Comparison of ENCODE assay signal across 9 mouse cellular contexts in genomic region chr4:141655908-141656608, GRCm38 (mm10). TPM values are rescaled to one million over a fixed set of nuclear protein-coding genes. Genes with fewer than 3 reads are reported as not detected.
DNase-seq lines count a peak whose midpoint lies in the region; ATAC-seq lines count a peak whose summit lies in the region.
"Had no signal": no experiment of that assay in that cellular context is flagged by ENCODE, and none has a peak within 500 bp of the region (broad histone marks: within the 10 kb centered on the region; RNA-seq: fewer than 3 reads in every experiment).

No protein-coding gene starts in this region.

- H3K4me3 ChIP-seq in stomach, embryonic 16.5 days (replicated peaks; ENCODE audit: low read length): no peak overlapping the region
- H3K4me3 ChIP-seq in forebrain, embryonic 16.5 days (replicated peaks; ENCODE audit: low read length): no peak overlapping the region

- 0 out of 2 replicates have a peak, but pooled peaks cover 7% of the 10 kb centered on the region for H3K36me3 ChIP-seq in stomach, embryonic 16.5 days (ENCODE audit: control insufficient read depth, insufficient read depth, low read length)
- peaks cover 10% of the 10 kb centered on the region for H3K36me3 ChIP-seq in forebrain, embryonic 16.5 days (ENCODE audit: control insufficient read depth, insufficient read depth)

- intact Hi-C loops in heart, postnatal 25 days (cut with DNase I): no loop called here
- intact Hi-C loops in left cerebral cortex, postnatal 4 days (cut with DNase I): no loop called here

- H3K27me3 ChIP-seq in stomach, embryonic 16.5 days (ENCODE audit: control insufficient read depth, insufficient read depth, low read length): no peaks in the 10 kb centered on the region
- no peaks in the 10 kb centered on the region for H3K27me3 ChIP-seq in forebrain, embryonic 16.5 days (replicated peaks; ENCODE audit: control insufficient read depth, insufficient read depth, low read length)

- WGBS in stomach, embryonic 16.5 days: 79% methylated on average over 12 of the region's 12 CpGs
- WGBS in forebrain, embryonic 16.5 days: 92% methylated on average over 12 of the region's 12 CpGs

- H3K9me3 ChIP-seq in stomach, embryonic 16.5 days (replicated peaks; ENCODE audit: control insufficient read depth, low read length): no peaks in the 10 kb centered on the region
- H3K9me3 ChIP-seq in forebrain, embryonic 16.5 days (ENCODE audit: control insufficient read depth, low read length): no peaks in the 10 kb centered on the region

- no peak overlapping the region for H3K9ac ChIP-seq in stomach, embryonic 16.5 days (ENCODE audit: low read length)
- H3K9ac ChIP-seq in forebrain, embryonic 16.5 days (replicated peaks; ENCODE audit: low read depth, low read length): no peak overlapping the region

- DNase-seq in adrenal gland, adult (ENCODE audit: inconsistent age in 2 of 2, low spot score in 1 of 2): peak; percentile 72 to 89
- DNase-seq in adrenal gland, postnatal 4 days (ENCODE audit: low spot score in 2 of 2): no peak
- DNase-seq in right cerebral cortex, postnatal 10 days (ENCODE audit: low spot score in 2 of 2): peak; percentile 75 to 76
- DNase-seq in right cerebral cortex, postnatal 14 days: no peak
- DNase-seq in heart, postnatal 25 days (ENCODE audit: low spot score): peak; percentile 33
- no peak for DNase-seq in left cerebral cortex, postnatal 4 days

- H3K4me2 ChIP-seq in stomach, embryonic 16.5 days (ENCODE audit: low read depth, low read length): no peak overlapping the region
- no peak overlapping the region for H3K4me2 ChIP-seq in forebrain, embryonic 16.5 days (ENCODE audit: low read length)

- no peak for ATAC-seq in stomach, embryonic 16.5 days (ENCODE audit: insufficient read depth, low FRiP score)
- no peak for ATAC-seq in forebrain, embryonic 16.5 days

- H3K4me1 ChIP-seq in stomach, embryonic 16.5 days (ENCODE audit: control insufficient read depth, insufficient read depth, low read length): 0 out of 2 replicates have a peak, but pooled peaks cover 2% of the 10 kb centered on the region
- H3K4me1 ChIP-seq in forebrain, embryonic 16.5 days (replicated peaks; ENCODE audit: control insufficient read depth, insufficient read depth, low read length): no peaks in the 10 kb centered on the region; the same call in 1 of the 2 replicates

- peak overlapping the region; percentile 23; the same call in 1 of the 2 replicates for H3K27ac ChIP-seq in stomach, embryonic 16.5 days (ENCODE audit: low read length)
- H3K27ac ChIP-seq in forebrain, embryonic 16.5 days (ENCODE audit: low read length): no peak overlapping the region

RNA-seq across cellular contexts. Expression of gene Plekhm2, which starts 8.6 kb away (rescaled TPM):
- total RNA-seq in adrenal gland, postnatal 4 days (2021): 10 to 100 TPM; 55.5 to 60.5 TPM
- total RNA-seq in heart, postnatal 25 days (2021): 100 to 1,000 TPM in 1 of 2 experiments, 10 to 100 TPM in 1; 94.1 to 109 TPM
- polyA plus RNA-seq in stomach, embryonic 16.5 days (2015; fragmentation: Nextera tagmentation; extraction: Ambion mirVana): 4.4 and 6.3 TPM in 2 replicates
- 5.0 and 7.0 TPM in 2 replicates for polyA plus RNA-seq in forebrain, embryonic 16.5 days (2015; fragmentation: Nextera tagmentation; extraction: Ambion mirVana)
- 10 to 100 TPM; 44.1 to 51.1 TPM for total RNA-seq in left cerebral cortex, postnatal 4 days (2021)

RNA-seq across cellular contexts. Expression of gene Rsc1a1, which starts 29.3 kb away (rescaled TPM):
- not detected for total RNA-seq in adrenal gland, postnatal 4 days (2021)
- total RNA-seq in heart, postnatal 25 days (2021): not detected
- polyA plus RNA-seq in stomach, embryonic 16.5 days (2015; fragmentation: Nextera tagmentation; extraction: Ambion mirVana): not detected in 2 replicates
- 0.99 and 1.4 TPM in 2 replicates for polyA plus RNA-seq in forebrain, embryonic 16.5 days (2015; fragmentation: Nextera tagmentation; extraction: Ambion mirVana)
- total RNA-seq in left cerebral cortex, postnatal 4 days (2021): 1 to 10 TPM in 1 of 2 experiments, under 1 TPM in 1; 0.42 to 2.2 TPM
- polyA plus RNA-seq: neural tube, embryonic 11.5 days had no signal

RNA-seq across cellular contexts. Expression of gene Slc25a34, which starts 32.4 kb away (rescaled TPM):
- 1 to 10 TPM; 7.4 to 9.5 TPM for total RNA-seq in adrenal gland, postnatal 4 days (2021)
- 100 to 1,000 TPM; 105 to 117 TPM for total RNA-seq in heart, postnatal 25 days (2021)
- 0.62 and 1.6 TPM in 2 replicates for polyA plus RNA-seq in stomach, embryonic 16.5 days (2015; fragmentation: Nextera tagmentation; extraction: Ambion mirVana)
- 0.08 TPM in 1 of 2 replicates, not detected in the other for polyA plus RNA-seq in forebrain, embryonic 16.5 days (2015; fragmentation: Nextera tagmentation; extraction: Ambion mirVana)
- total RNA-seq in left cerebral cortex, postnatal 4 days (2021): 1 to 10 TPM; 1.1 to 1.7 TPM
- polyA plus RNA-seq: neural tube, embryonic 11.5 days had no signal

RNA-seq across cellular contexts. Expression of gene Tmem82, which starts 37.6 kb away (rescaled TPM):
- 1 to 10 TPM; 3.7 to 3.8 TPM for total RNA-seq in adrenal gland, postnatal 4 days (2021)
- total RNA-seq in heart, postnatal 25 days (2021): 10 to 100 TPM; 21.2 to 28.9 TPM
- polyA plus RNA-seq in stomach, embryonic 16.5 days (2015; fragmentation: Nextera tagmentation; extraction: Ambion mirVana): 2.7 and 3.8 TPM in 2 replicates
- 0.13 and 0.19 TPM in 2 replicates for polyA plus RNA-seq in forebrain, embryonic 16.5 days (2015; fragmentation: Nextera tagmentation; extraction: Ambion mirVana)
- under 1 TPM; 0.38 to 0.46 TPM for total RNA-seq in left cerebral cortex, postnatal 4 days (2021)

RNA-seq across cellular contexts. Expression of gene Fblim1, which starts 50.2 kb away (rescaled TPM):
- 10 to 100 TPM; 24.9 to 32.1 TPM for total RNA-seq in adrenal gland, postnatal 4 days (2021)
- 100 to 1,000 TPM; 298 to 316 TPM for total RNA-seq in heart, postnatal 25 days (2021)
- 77.2 and 85.0 TPM in 2 replicates for polyA plus RNA-seq in stomach, embryonic 16.5 days (2015; fragmentation: Nextera tagmentation; extraction: Ambion mirVana)
- polyA plus RNA-seq in forebrain, embryonic 16.5 days (2015; fragmentation: Nextera tagmentation; extraction: Ambion mirVana): 18.8 and 27.8 TPM in 2 replicates
- 10 to 100 TPM; 19.8 to 23.8 TPM for total RNA-seq in left cerebral cortex, postnatal 4 days (2021)

Comparison
In these comparisons a context has a peak if more than half of its experiments do, and no peak if none do; other contexts are left out.
1. DNase-seq: peak in adrenal gland, adult (2 of 2), right cerebral cortex, postnatal 10 days (2 of 2) and heart, postnatal 25 days (single experiment); none in adrenal gland, postnatal 4 days (0 of 2), right cerebral cortex, postnatal 14 days (single experiment) and left cerebral cortex, postnatal 4 days (single experiment).
2. RNA of gene Slc25a34, which starts 32.4 kb away (total RNA-seq): 105 to 117 TPM in heart, postnatal 25 days; 7.4 to 9.5 TPM in adrenal gland, postnatal 4 days and 1.1 to 1.7 TPM in left cerebral cortex, postnatal 4 days; every median in the first group is over 10 times any median in the second.